In genomic region chrX:159708076-159708830, GRCm38 (mm10) we compare ENCODE assay signal across 8 mouse cellular contexts.
DNase-seq lines count a peak whose midpoint lies in the region; ATAC-seq and TF ChIP-seq lines count a peak whose summit lies in the region.

No protein-coding gene starts in this region.

- no peak for TF ChIP-seq CTCF in heart, postnatal 0 days (IDR thresholded peaks at IDR 0.05; ENCODE audit: low read depth)

- H3K4me2 ChIP-seq in heart, embryonic 13.5 days: peak overlapping the region; percentile 30
- peak overlapping the region; percentile 38; the same call in 1 of the 2 replicates for H3K4me2 ChIP-seq in heart, postnatal 0 days (ENCODE audit: low read depth, low read length)
- H3K4me2 ChIP-seq in midbrain, embryonic 16.5 days (ENCODE audit: low read length): no peak overlapping the region
- H3K4me2 ChIP-seq in liver, embryonic 12.5 days: no peak overlapping the region

- no peak for ATAC-seq in heart, embryonic 13.5 days (ENCODE audit: extremely low read depth, insufficient number of reproducible peaks, low FRiP score, low TSS enrichment)
- no peak for ATAC-seq in heart, postnatal 0 days (ENCODE audit: insufficient read depth, low read depth)
- no peak for ATAC-seq in midbrain, embryonic 16.5 days
- no peak for ATAC-seq in liver, embryonic 12.5 days

- intact Hi-C loops in heart, postnatal 14 days (cut with DNase I): no loop called here
- intact Hi-C loops in gastrocnemius, postnatal 14 days (cut with DNase I; ENCODE audit: low total_unique reads): no loop called here

- no peaks in the 10 kb centered on the region for H3K9me3 ChIP-seq in heart, embryonic 13.5 days
- H3K9me3 ChIP-seq in heart, postnatal 0 days (replicated peaks; ENCODE audit: control insufficient read depth, low read length): no peaks in the 10 kb centered on the region
- no peaks in the 10 kb centered on the region for H3K9me3 ChIP-seq in midbrain, embryonic 16.5 days (replicated peaks; ENCODE audit: control insufficient read depth, low read length, poor library complexity, severe bottlenecking)
- no peaks in the 10 kb centered on the region for H3K9me3 ChIP-seq in liver, embryonic 12.5 days (replicated peaks)

- 34% methylated on average over 8 of the region's 8 CpGs for WGBS in heart, embryonic 13.5 days
- whole genome bisulfite sequencing in heart, postnatal 0 days: 35% methylated on average over 8 of the region's 8 CpGs
- WGBS in midbrain, embryonic 16.5 days: 28% methylated on average over 8 of the region's 8 CpGs
- WGBS in liver, embryonic 12.5 days (ENCODE audit: insufficient replicate concordance): 40% methylated on average over 8 of the region's 8 CpGs

- H3K36me3 ChIP-seq in heart, embryonic 13.5 days: no peaks in the 10 kb centered on the region
- H3K36me3 ChIP-seq in heart, postnatal 0 days (replicated peaks; ENCODE audit: control insufficient read depth, insufficient read depth, low read length): no peaks in the 10 kb centered on the region
- no peaks in the 10 kb centered on the region for H3K36me3 ChIP-seq in midbrain, embryonic 16.5 days (ENCODE audit: control insufficient read depth, insufficient read depth, low read length)
- no peaks in the 10 kb centered on the region for H3K36me3 ChIP-seq in liver, embryonic 12.5 days

- no peak overlapping the region for H3K4me3 ChIP-seq in heart, embryonic 13.5 days
- H3K4me3 ChIP-seq in heart, postnatal 0 days (ENCODE audit: low read depth, low read length): peak overlapping the region; percentile 16; the same call in 1 of the 2 replicates
- no peak overlapping the region for H3K4me3 ChIP-seq in midbrain, embryonic 16.5 days (ENCODE audit: low read depth, low read length)
- H3K4me3 ChIP-seq in liver, embryonic 12.5 days: no peak overlapping the region

- H3K27ac ChIP-seq in heart, embryonic 13.5 days (replicated peaks): peak overlapping the region; percentile 50
- H3K27ac ChIP-seq in heart, postnatal 0 days (ENCODE audit: low read depth): peak overlapping the region; percentile 48
- H3K27ac ChIP-seq in midbrain, embryonic 16.5 days (ENCODE audit: low read length): peak overlapping the region; percentile 47; the same call in 1 of the 2 replicates
- no peak overlapping the region for H3K27ac ChIP-seq in liver, embryonic 12.5 days

- no peak for TF ChIP-seq EP300 in heart, postnatal 0 days (IDR thresholded peaks at IDR 0.05; ENCODE audit: low read depth)

- DNase-seq in heart, postnatal 14 days: no peak
- peak; percentile 38 for DNase-seq in MN1 (ENCODE audit: low spot score)
- no peak for DNase-seq in heart, postnatal 0 days (ENCODE audit: low spot score)
- no peak for DNase-seq in gastrocnemius, postnatal 4 days (ENCODE audit: low spot score in 2 of 2)
- no peak for DNase-seq in gastrocnemius, postnatal 14 days

- peaks cover 10% of the 10 kb centered on the region for H3K4me1 ChIP-seq in heart, embryonic 13.5 days
- no peaks in the 10 kb centered on the region for H3K4me1 ChIP-seq in heart, postnatal 0 days (ENCODE audit: control insufficient read depth, insufficient read depth)
- no peaks in the 10 kb centered on the region; the same call in 1 of the 2 replicates for H3K4me1 ChIP-seq in midbrain, embryonic 16.5 days (ENCODE audit: control insufficient read depth, insufficient read depth, low read length)
- H3K4me1 ChIP-seq in liver, embryonic 12.5 days: peaks cover 19% of the 10 kb centered on the region

- no peaks in the 10 kb centered on the region; the same call in 1 of the 2 replicates for H3K27me3 ChIP-seq in heart, embryonic 13.5 days (replicated peaks)
- H3K27me3 ChIP-seq in heart, postnatal 0 days (ENCODE audit: control insufficient read depth, insufficient read depth, low read length): no peaks in the 10 kb centered on the region
- peaks cover 1% of the 10 kb centered on the region; the same call in 1 of the 2 replicates for H3K27me3 ChIP-seq in midbrain, embryonic 16.5 days (ENCODE audit: control insufficient read depth, insufficient read depth, low read depth, low read length)
- peaks cover 3% of the 10 kb centered on the region; the same call in 1 of the 2 replicates for H3K27me3 ChIP-seq in liver, embryonic 12.5 days (replicated peaks)

- no peak overlapping the region for H3K9ac ChIP-seq in heart, embryonic 13.5 days
- H3K9ac ChIP-seq in heart, postnatal 0 days (replicated peaks; ENCODE audit: low read depth, low read length): no peak overlapping the region
- H3K9ac ChIP-seq in midbrain, embryonic 16.5 days (ENCODE audit: low read depth, low read length): no peak overlapping the region
- no peak overlapping the region for H3K9ac ChIP-seq in liver, embryonic 12.5 days

Comparison
In these comparisons a context has a peak if more than half of its experiments do, and no peak if none do; other contexts are left out.
1. H3K4me2 ChIP-seq: peak in heart, embryonic 13.5 days (single experiment) and heart, postnatal 0 days (single experiment); none in midbrain, embryonic 16.5 days (single experiment) and liver, embryonic 12.5 days (single experiment).